18 mouse cellular contexts compared by ENCODE assay signal in genomic region chr14:46487551-46487950, GRCm38 (mm10).
"Had no signal": no experiment of that assay in that cellular context is flagged by ENCODE, and none has a peak within 500 bp of the region (broad histone marks: within the 10 kb centered on the region; RNA-seq: fewer than 3 reads in every experiment).

No protein-coding gene starts in this region.

- DNase-seq: lung, embryonic 14.5 days; lung, postnatal 10 days; lung, postnatal 4 days; midbrain, embryonic 14.5 days; retina, postnatal 1 day; right cerebral cortex, adult 18-20 months; right cerebral cortex, postnatal 25 days; right cerebral cortex, postnatal 4 days; spleen, adult 18-20 months; thymus, adult 18-20 months; thymus, postnatal 14 days; thymus, postnatal 36 days had no signal

- H3K27me3 ChIP-seq: midbrain, embryonic 12.5 days; neural tube, embryonic 13.5 days; neural tube, embryonic 15.5 days had no signal

- H3K9me3 ChIP-seq: midbrain, embryonic 10.5 days; neural tube, embryonic 13.5 days; neural tube, embryonic 15.5 days had no signal

- ATAC-seq: midbrain, embryonic 16.5 days had no signal

- H3K4me3 ChIP-seq: midbrain, embryonic 10.5 days; midbrain, embryonic 12.5 days; myocyte; neural tube, embryonic 13.5 days; neural tube, embryonic 15.5 days had no signal

- H3K36me3 ChIP-seq: midbrain, embryonic 10.5 days; midbrain, embryonic 12.5 days; neural tube, embryonic 13.5 days; neural tube, embryonic 15.5 days had no signal

- H3K4me2 ChIP-seq: lung, embryonic 14.5 days; midbrain, embryonic 12.5 days; neural tube, embryonic 13.5 days; neural tube, embryonic 15.5 days had no signal

- H3K27ac ChIP-seq: midbrain, embryonic 10.5 days; midbrain, embryonic 12.5 days; neural tube, embryonic 13.5 days; neural tube, embryonic 15.5 days had no signal

- H3K9ac ChIP-seq: lung, embryonic 14.5 days; midbrain, embryonic 12.5 days; neural tube, embryonic 13.5 days; neural tube, embryonic 15.5 days had no signal

- H3K4me1 ChIP-seq: midbrain, embryonic 10.5 days; midbrain, embryonic 12.5 days; neural tube, embryonic 13.5 days; neural tube, embryonic 15.5 days had no signal
